Mouse (Mus musculus) spleen, postnatal 10 days (tissue): Measurements from ENCODE around the gene Sapcd1.
A peak's percentile ranks its signal among the peaks of the same experiment; 100 is the strongest.

Experiments
- DNase-seq, 2 experiments: peaks; one replicate each; pipeline ENCODE4 v3.0.0; 2021 to 2022; ENCODE audit warnings: low spot score in 2 of 2

Sapcd1 gene

GRCm38 (mm10) chr17:35027277-35028068 lies at the start of gene Sapcd1:
TSS of gene Sapcd1 (minus strand) at chr17:35028016.
- peak in 1 of 2 experiments; percentile 63 for DNase-seq

DNA sequence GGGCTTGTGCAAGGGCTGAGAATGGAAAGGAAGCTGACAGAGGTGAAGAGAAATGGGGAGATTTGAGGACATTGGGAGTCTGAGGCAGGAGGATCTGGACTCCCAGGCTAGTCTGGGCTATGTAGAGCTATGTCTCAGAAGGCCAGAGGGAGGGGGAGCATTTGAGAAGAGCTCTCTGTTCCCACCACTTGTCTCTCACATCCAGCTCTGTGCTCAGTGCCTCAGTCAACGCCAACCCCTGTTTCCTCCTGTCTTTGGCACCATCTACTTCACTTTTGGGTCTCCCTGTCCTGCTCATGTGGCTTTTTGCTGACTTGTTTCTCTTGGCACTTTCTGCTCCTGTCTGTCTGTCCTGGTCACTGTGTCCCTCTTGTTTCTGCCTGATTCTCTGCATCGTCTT lies 49.5 kb upstream of the Sapcd1 start:
- no peak for DNase-seq

DNA sequence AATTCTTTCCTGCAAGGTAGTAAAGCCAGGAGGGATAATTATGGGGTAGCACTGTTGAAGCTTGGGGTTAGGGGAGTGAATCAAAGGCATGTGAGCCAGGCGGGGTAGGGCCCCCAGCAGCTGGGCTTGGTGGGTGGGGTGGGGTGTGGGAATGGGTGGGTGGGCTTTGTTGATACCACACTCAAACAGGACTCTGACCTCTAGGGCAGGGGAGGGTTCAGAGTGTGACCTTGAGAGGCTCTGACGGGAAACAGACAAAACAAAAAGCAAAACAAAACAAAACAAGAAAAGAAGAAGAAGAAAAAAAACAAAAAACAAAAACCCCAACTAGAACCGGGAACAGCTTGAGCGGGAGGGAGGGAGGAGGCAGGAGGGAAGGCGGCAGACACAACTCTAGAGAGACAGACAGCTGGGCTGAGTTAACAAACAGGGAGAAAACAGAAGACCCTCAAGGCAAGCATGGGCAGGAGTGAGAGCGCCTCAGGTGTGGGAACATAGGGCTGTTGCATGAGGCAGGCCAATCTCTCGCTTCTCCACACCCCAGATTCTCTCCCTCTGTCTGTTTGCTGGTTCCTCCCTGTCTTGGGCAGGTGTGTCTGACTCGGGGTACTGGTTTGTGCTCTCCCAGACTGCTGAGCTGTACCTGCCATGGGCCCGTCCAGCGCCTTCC lies 48.8 kb upstream of the Sapcd1 start, which contains the start of gene Ly6g6e:
TSS of gene Ly6g6e (plus strand) at position 396 of the 670 bp plus-strand sequence.
- no peak for DNase-seq

- no peak for DNase-seq
Observed at GRCm38 (mm10) chr17:35074097-35074496, 46.3 kb upstream of the Sapcd1 start.

DNA sequence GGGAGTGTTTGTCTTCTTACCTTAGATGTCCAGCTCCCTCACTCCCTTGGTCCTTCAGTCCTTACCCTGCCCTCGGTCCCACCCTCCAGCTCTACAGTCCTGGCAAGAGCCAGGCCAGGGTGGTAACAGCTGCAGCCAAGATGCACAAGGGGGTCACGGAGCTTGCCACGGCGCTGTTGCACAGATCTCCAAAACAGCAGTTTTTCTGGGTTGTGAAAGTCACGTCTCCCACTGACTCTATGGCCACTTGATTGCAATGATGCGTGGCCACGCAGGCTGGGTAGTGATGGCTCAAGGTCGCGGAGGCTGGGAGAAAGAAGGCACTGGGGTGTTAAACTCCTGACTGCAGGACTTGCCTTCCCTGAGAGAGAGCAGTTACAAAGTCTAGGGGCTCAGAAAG lies 43.6 kb upstream of the Sapcd1 start:
- no peak for DNase-seq

GRCm38 (mm10) chr17:35070556-35071229 lies 42.9 kb upstream of the Sapcd1 start:
- no peak for DNase-seq

DNA sequence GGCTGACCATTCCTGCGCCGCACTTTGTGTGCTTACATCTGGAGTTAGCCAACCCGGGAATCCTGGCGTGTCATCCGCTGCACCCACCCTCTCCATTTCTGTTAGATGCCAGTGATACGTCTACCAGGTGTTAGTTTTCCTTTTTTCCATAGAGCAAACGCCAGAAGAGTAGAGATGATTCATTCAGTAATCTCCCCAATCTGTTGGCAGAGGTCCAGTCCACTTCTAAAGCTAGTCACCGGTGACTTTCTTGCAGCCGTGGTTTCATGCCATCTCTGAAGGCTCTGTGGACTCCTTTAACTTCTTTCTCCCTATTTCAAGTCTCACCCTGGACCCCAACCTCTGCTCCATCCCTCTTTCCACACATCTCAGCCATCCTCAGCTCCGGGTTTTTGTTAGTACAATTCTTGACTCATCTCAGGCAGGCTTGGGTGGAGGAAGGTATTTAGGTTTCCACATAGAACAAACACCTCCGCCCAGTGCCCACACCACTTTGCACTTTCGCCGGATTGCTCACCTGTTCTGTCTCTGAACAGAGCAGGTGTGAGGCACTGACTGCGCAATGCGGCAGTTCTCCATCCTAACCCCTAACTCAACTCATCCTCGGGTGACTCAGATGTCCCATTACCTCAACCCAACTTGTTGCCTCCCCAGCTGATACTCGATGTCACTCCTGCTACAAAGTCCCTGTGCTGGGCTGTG lies 40.5 kb upstream of the Sapcd1 start:
- DNase-seq = peak in 1 of 2 experiments; percentile 15

- DNase-seq = peak in 1 of 2 experiments; percentile 14
Observed at GRCm38 (mm10) chr17:35066084-35066483, 38.3 kb upstream of the Sapcd1 start, which contains the start of gene Mpig6b. TSS of gene Mpig6b (minus strand) at chr17:35066184.

GRCm38 (mm10) chr17:35064951-35065947 lies 37.4 kb upstream of the Sapcd1 start, which contains the start of gene Ly6g6c:
TSS of gene Ly6g6c (plus strand) at chr17:35065388.
- peak in 1 of 2 experiments; percentile 58 for DNase-seq

DNA sequence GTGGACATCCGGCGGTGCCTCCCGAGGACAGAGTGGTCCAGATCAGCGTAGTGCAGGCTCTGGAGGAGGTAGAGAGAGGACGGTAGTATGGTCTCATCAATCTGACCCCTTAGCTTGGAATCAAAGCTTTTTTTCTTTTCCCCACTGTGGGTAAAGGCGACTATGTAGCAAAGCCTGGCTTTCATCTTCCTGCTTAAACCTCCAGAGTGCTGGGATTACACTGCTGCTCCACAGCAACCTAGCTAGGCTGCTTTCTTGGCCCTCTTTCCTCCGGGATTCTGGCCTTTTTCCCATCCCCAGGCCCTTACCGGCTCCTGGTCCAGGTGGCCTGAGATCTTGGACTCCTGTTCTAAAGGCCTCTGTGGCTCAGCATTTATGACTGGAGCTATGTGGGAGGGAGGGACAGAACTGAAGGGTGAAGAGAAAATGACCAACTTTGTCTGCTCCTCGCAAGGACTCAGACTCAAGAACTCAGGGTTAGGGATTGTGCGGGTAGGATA lies 36.6 kb upstream of the Sapcd1 start:
- DNase-seq = peak in 1 of 2 experiments; percentile 11

DNA sequence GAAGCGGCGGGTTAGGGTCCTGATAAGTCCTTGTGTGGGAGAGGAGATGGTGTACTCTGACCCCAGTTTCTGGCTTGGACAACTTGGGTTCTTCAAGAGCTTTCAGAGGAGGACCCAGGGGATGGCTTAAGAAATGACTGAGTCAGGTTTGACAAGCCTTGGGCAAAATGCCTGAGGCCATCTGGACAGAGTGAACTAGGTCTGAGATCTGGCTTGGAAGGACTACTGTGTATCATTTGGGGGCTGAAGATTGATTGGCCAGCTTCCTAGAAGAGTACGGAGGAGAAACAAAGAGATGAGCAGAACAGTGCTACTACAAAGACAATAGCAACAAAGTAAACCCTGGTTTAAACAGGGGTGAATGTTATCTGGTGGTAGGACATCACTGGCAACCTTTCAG lies 35.6 kb upstream of the Sapcd1 start:
- no peak for DNase-seq

DNA sequence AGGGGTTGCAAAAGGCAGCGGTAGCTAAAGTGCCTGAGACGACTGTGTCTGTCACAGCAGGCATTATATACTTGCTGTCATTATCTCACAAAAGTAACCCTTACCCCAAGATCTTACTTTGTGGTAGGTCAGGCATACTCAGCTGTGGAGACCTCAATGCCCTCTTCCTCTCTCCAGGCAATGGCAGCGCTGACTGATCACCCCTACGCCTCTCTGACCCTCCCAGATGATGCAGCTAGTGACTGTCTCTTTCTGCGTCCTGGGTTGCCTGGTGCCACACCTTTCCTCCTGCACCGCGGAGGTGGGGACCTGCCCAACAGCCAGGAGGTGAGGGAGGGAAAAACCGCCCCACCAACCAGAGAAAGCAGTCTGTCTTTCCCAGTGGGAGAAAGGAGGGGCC lies 33.5 kb upstream of the Sapcd1 start:
- no peak for DNase-seq

- DNase-seq = peak in 1 of 2 experiments; percentile 54
Observed at GRCm38 (mm10) chr17:35060737-35061297, 33.0 kb upstream of the Sapcd1 start.

DNA sequence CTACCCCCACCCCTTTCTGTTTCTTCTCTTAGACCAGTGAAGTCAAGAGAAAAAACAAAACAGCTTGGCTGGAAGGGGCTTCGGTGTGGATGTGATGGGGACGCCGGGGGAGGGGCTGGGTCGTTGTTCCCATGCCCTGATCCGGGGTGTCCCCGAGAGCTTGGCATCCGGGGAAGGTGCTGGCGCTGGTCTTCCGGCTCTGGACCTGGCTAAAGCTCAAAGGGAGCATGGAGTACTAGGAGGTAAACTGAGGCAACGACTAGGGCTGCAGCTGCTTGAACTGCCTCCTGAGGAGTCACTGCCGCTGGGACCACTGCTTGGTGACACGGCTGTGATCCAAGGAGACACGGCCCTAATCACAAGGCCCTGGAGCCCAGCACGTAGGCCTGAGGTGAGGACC lies 32.3 kb upstream of the Sapcd1 start:
- no peak for DNase-seq

GRCm38 (mm10) chr17:35058911-35059892 lies 31.4 kb upstream of the Sapcd1 start, which contains the start of gene Ddah2:
TSS of gene Ddah2 (plus strand) at chr17:35059035.
- DNase-seq = peak; percentile 83 to 91

DNA sequence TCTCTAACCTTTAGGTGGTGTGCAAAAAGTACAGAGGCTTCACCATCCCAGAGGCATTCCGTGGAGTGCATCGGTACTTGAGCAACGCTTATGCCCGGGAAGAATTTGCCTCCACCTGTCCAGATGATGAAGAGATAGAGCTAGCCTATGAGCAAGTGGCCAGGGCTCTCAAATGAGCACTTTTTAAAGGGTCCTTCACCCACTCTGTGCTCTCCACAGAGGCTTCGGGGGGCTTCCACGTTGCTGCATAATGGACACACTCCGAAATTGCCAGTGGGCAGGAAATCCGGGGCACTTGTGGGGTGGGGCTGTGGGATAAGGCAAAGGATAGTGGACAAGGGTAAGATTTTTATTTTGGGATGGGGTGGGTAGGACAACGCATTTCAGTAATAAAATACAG lies 30.5 kb upstream of the Sapcd1 start:
- DNase-seq = no peak

DNA sequence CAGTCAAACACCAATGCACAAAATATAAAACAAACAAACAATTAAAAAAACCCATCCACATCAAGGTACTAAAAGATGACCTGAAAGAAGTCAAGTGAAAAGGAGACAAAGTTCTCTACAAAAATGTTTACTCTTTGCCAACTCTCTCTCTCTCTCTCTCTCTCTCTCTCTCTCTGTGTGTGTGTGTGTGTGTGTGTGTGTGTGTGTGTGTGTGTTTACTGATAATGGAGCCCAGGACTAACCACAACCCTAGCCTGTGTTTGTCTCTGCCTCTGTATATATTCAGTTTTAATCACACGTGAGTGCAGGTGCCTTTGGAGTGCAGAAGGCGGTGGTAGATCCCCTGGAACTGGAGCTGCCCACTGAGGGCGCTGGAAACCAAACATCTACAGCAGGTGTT lies 29.3 kb upstream of the Sapcd1 start:
- peak in 1 of 2 experiments; percentile 12 for DNase-seq

- DNase-seq = peak in 1 of 2 experiments; percentile 11
Observed at GRCm38 (mm10) chr17:35055691-35056495, 28.1 kb upstream of the Sapcd1 start.
